Mouse (Mus musculus) intestine, embryonic 14.5 days (tissue): ENCODE data around the gene 4931440F15Rik. TPM values are rescaled to one million over a fixed set of nuclear protein-coding genes. Genes with fewer than 3 reads are reported as not detected.

ENCODE experiments used
- ATAC-seq: fragments of 200-750 bp; cut with Nextera tagmentation; replicated peaks from 2 replicates; pipeline ENCODE4 v1.8.0; 2017; ENCODE audit warnings: low read depth, moderate number of reproducible peaks, moderate TSS enrichment, moderate library complexity; ENCODE audit not compliant: low FRiP score, low TSS enrichment
- DNase-seq: peaks from one replicate; pipeline ENCODE4 v3.0.0-alpha.2; 2018; ENCODE audit warnings: low spot score
- H3K27ac ChIP-seq: fragments of 300-500 bp; sonication (generic); 2 replicates; pipeline ENCODE4 v1.5.1; 2014; ENCODE audit warnings: low read depth, mild to moderate bottlenecking, control low read depth
- H3K27me3 ChIP-seq: fragments of 300-500 bp; sonication (generic); replicated peaks from 2 replicates; pipeline ENCODE4 v1.6.1; 2014; ENCODE audit warnings: low read length, control low read depth; ENCODE audit not compliant: control insufficient read depth, insufficient read depth
- H3K36me3 ChIP-seq: fragments of 300-500 bp; sonication (generic); 2 replicates; pipeline ENCODE4 v1.6.1; 2014; ENCODE audit warnings: low read length, control low read depth; ENCODE audit not compliant: control insufficient read depth, insufficient read depth
- H3K4me1 ChIP-seq: fragments of 300-500 bp; sonication (generic); replicated peaks from 2 replicates; pipeline ENCODE4 v1.6.1; 2014; ENCODE audit warnings: low read length, control low read depth, mixed read lengths; ENCODE audit not compliant: control insufficient read depth, insufficient read depth
- H3K4me2 ChIP-seq: fragments of 300-500 bp; sonication (generic); 2 replicates; pipeline ENCODE4 v1.6.1; 2014; ENCODE audit warnings: low read length
- H3K4me3 ChIP-seq: fragments of 300-500 bp; sonication (generic); 2 replicates; pipeline ENCODE4 v1.5.1; 2014; ENCODE audit warnings: low read depth, low read length, control low read depth, mixed read lengths
- H3K9ac ChIP-seq: fragments of 300-500 bp; sonication (generic); 2 replicates; pipeline ENCODE4 v1.6.1; 2014; ENCODE audit warnings: mild to moderate bottlenecking, low read length
- H3K9me3 ChIP-seq: fragments of 300-500 bp; sonication (generic); 2 replicates; pipeline ENCODE4 v1.6.1; 2016; ENCODE audit warnings: low read length, control low read depth; ENCODE audit not compliant: control insufficient read depth
- WGBS: fragments of 180-500 bp; shearing (Covaris S2); extraction: QIAGEN DNeasy Blood & Tissue Kit; methylation state at CpG from one replicate; pipeline ENCODE4 v1.1.7; 2014; 5-methylcytosine and 5-hydroxymethylcytosine counted together
- polyA plus RNA-seq: library from polyadenylated mRNA; unstranded; fragments of >200 nt; fragmentation: Nextera tagmentation; extraction: Ambion mirVana; gene quantifications from 2 replicates; pipeline ENCODE4 v1.2.1, GENCODE M21; 2014

The 4931440F15Rik gene
- polyA plus RNA-seq, 1 experiment from 2014 or later: 0.11 TPM

GRCm38 (mm10) chr11:29774760-29775159 lies 50.7 kb downstream of the 4931440F15Rik start:
- Histone ChIP-seq H3K4me3 (no peak overlapping the region), H3K27ac (peak overlapping the region; percentile 47), H3K36me3 (no peaks in the 10 kb centered on the region), H3K9me3 (no peaks in the 10 kb centered on the region), H3K27me3 (no peaks in the 10 kb centered on the region), H3K4me1 (0 out of 2 replicates have a peak, but pooled peaks cover 4% of the 10 kb centered on the region), H3K4me2 (no peak overlapping the region), H3K9ac (no peak overlapping the region)
- no peak for ATAC-seq
- no peak for DNase-seq
- 56% methylated on average over 2 of the region's 2 CpGs for WGBS

DNA sequence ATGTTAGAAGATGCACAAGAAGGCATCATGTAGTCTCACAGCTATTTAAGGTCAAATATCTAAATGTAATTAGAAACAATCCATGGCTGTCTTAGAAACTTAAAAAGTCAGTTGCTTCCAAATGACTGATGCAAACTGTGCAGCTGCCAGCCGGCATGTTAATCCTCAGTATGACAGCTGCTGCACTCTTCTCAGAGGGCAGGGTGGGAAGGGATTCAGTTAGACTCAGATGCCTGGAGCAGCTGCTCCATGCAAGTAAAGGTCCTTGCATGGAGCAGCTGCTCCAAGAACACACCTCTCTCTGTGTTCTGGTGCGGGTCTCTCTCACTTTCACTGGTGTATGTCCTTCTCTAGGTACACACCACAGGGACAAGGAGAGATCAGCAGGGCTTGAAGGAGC lies 51.2 kb downstream of the 4931440F15Rik start:
- no peak for ATAC-seq
- 0 out of 2 replicates have a peak, but pooled peaks cover 4% of the 10 kb centered on the region for H3K4me1 ChIP-seq
- H3K27me3 ChIP-seq: no peaks in the 10 kb centered on the region
- no peak for DNase-seq
- no peaks in the 10 kb centered on the region for H3K9me3 ChIP-seq
- no peaks in the 10 kb centered on the region for H3K36me3 ChIP-seq
- WGBS: 35% methylated on average over 2 of the region's 2 CpGs
- no peak overlapping the region for H3K4me2 ChIP-seq
- H3K9ac ChIP-seq: no peak overlapping the region
- H3K4me3 ChIP-seq: no peak overlapping the region
- H3K27ac ChIP-seq: peak overlapping the region; percentile 47

Other genes with a start within 250 kb of the 4931440F15Rik start
- 49.6 and 54.6 TPM in 2 replicates for gene Rtn4, start 132.7 kb downstream of the 4931440F15Rik start, polyA plus RNA-seq
- 0.87 and 0.90 TPM in 2 replicates for gene Eml6, start 200.4 kb upstream of the 4931440F15Rik start, polyA plus RNA-seq